Mouse (Mus musculus): ENCODE results near the gene Tnfsfm13. TPM values are rescaled to one million over a fixed set of nuclear protein-coding genes. Genes with fewer than 3 reads are reported as not detected.
A peak's percentile ranks its signal among the peaks of the same experiment; 100 is the strongest.
"Not testable (repeated sequence)": the region's sequence is repeated elsewhere in the genome, so short reads cannot be mapped to it uniquely, and the experiment has no call there.

Gene Tnfsfm13
- 2.3 and 3.7 TPM in 2 replicates for polyA plus RNA-seq (2014; fragmentation: Nextera tagmentation; extraction: Ambion mirVana)

- Histone ChIP-seq H3K27me3 (replicated peaks; ENCODE audit: control insufficient read depth, insufficient read depth, low read length) (no peaks in the 10 kb centered on the region), H3K4me3 (ENCODE audit: low read depth, low read length) (peak within 1 kb of the TSS; percentile 54), H3K36me3 (ENCODE audit: control insufficient read depth, insufficient read depth, low read length) (no peaks in the 10 kb centered on the region), H3K9ac (ENCODE audit: low read length) (peak within 1 kb of the TSS; percentile 59), H3K9me3 (ENCODE audit: control insufficient read depth, low read length) (0 out of 2 replicates have a peak, but pooled peaks cover 3% of the 10 kb centered on the region), H3K4me1 (replicated peaks; ENCODE audit: control insufficient read depth, insufficient read depth, low read length) (no peaks in the 10 kb centered on the region), H3K4me2 (ENCODE audit: low read length) (peak within 1 kb of the TSS; percentile 79), H3K27ac (ENCODE audit: low read depth) (peak within 1 kb of the TSS; percentile 57)
- under 1% methylated on average over 29 of the region's 41 CpGs for WGBS
- peak; percentile 78 for DNase-seq (ENCODE audit: low spot score)
- ATAC-seq (replicated peaks; ENCODE audit: low FRiP score, low TSS enrichment, low read depth) = peak; percentile 69
Measured at GRCm38 (mm10) chr11:69695361-69696181, at the start of gene Tnfsfm13, which contains the start of gene Tnfsf12. TSS of gene Tnfsfm13 (minus strand) at chr11:69696098. TSS of gene Tnfsf12 (minus strand) at chr11:69695849.

DNA sequence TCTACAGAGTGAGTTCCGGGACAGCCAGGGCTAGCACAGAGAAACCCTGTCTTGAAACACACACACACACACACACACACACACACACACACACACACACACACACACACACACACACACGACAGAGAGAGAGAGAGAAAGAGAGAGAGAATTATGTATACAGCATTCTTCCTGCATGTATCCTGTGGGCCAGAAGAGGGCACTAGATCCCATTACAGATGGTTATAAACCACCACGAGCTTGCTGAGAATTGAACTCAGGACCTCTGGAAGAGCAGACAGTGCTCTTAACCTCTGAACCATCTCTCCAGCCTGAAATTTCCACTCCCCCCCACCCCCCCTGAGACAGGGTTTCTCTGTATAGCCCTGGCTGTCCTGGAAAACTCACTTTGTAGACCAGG, 35.5 kb upstream of the Tnfsfm13 start:
- not testable (repeated sequence) for H3K27me3 ChIP-seq (replicated peaks; ENCODE audit: control insufficient read depth, insufficient read depth, low read length); H3K4me2 ChIP-seq (ENCODE audit: low read length); DNase-seq (ENCODE audit: low spot score); H3K9ac ChIP-seq (ENCODE audit: low read length); H3K9me3 ChIP-seq (ENCODE audit: control insufficient read depth, low read length); H3K4me1 ChIP-seq (replicated peaks; ENCODE audit: control insufficient read depth, insufficient read depth, low read length); H3K4me3 ChIP-seq (ENCODE audit: low read depth, low read length); ATAC-seq (replicated peaks; ENCODE audit: low FRiP score, low TSS enrichment, low read depth); H3K27ac ChIP-seq (ENCODE audit: low read depth)
- WGBS = 81% methylated on average over 2 of the region's 3 CpGs
- H3K36me3 ChIP-seq (ENCODE audit: control insufficient read depth, insufficient read depth, low read length) = peaks cover 34% of the 10 kb centered on the region

DNA sequence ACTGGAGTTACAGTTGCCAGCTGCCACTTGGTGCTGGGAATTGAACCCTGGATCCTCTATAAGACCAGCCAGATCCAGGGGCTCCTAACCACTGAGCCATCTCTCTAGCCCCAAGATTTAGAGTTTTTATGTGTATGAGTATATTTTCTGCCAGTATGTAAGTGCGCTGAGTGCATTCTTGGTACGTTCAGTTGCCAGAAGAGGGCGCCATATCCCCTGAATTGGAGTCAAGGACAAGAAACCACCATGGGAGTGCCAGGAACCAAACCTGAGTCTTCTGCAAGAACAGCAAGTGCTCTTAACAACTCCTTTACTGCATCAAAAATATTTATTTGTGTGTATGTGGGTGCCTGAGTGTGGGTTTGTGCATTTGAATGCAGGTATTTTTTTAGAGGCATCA, 33.2 kb upstream of the Tnfsfm13 start:
- WGBS = 22% methylated on average over 3 of the region's 3 CpGs
- H3K4me2 ChIP-seq (ENCODE audit: low read length) = no peak overlapping the region
- H3K9ac ChIP-seq (ENCODE audit: low read length) = no peak overlapping the region
- H3K4me1 ChIP-seq (replicated peaks; ENCODE audit: control insufficient read depth, insufficient read depth, low read length) = no peaks in the 10 kb centered on the region
- H3K36me3 ChIP-seq (ENCODE audit: control insufficient read depth, insufficient read depth, low read length) = peaks cover 10% of the 10 kb centered on the region
- no peak overlapping the region for H3K27ac ChIP-seq (ENCODE audit: low read depth)
- DNase-seq (ENCODE audit: low spot score) (peak; percentile 68), ATAC-seq (replicated peaks; ENCODE audit: low FRiP score, low TSS enrichment, low read depth) (no peak)
- no peak overlapping the region for H3K4me3 ChIP-seq (ENCODE audit: low read depth, low read length)
- H3K27me3 ChIP-seq (replicated peaks; ENCODE audit: control insufficient read depth, insufficient read depth, low read length) = no peaks in the 10 kb centered on the region
- H3K9me3 ChIP-seq (ENCODE audit: control insufficient read depth, low read length) = no peaks in the 10 kb centered on the region

DNA sequence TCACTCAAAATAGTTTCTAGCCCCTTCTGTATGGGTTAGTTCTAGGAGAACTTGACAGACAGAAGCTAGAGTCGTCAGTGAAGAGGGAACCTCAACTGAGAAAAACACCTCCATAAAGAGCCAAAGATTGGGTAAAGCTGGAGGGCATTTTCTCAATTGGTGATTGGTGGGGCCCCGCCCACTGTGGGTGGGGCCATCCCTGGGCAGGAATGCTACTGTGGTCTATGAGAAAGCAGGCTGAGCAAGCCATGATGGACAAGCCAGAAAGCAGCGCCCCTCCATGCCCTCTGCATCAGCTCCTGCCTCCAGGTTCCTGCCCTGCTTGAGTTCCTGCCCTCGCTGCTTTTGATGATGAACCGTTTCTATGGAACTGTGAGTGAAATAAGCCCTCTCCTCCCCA, 30.1 kb upstream of the Tnfsfm13 start:
- H3K4me3 ChIP-seq (ENCODE audit: low read depth, low read length) = no peak overlapping the region
- H3K9me3 ChIP-seq (ENCODE audit: control insufficient read depth, low read length) = no peaks in the 10 kb centered on the region
- no peak overlapping the region for H3K9ac ChIP-seq (ENCODE audit: low read length)
- H3K27ac ChIP-seq (ENCODE audit: low read depth) = no peak overlapping the region
- DNase-seq (ENCODE audit: low spot score) (no peak), ATAC-seq (replicated peaks; ENCODE audit: low FRiP score, low TSS enrichment, low read depth) (no peak)
- H3K4me1 ChIP-seq (replicated peaks; ENCODE audit: control insufficient read depth, insufficient read depth, low read length) = no peaks in the 10 kb centered on the region
- WGBS = 34% methylated on average over 5 of the region's 5 CpGs
- no peaks in the 10 kb centered on the region for H3K27me3 ChIP-seq (replicated peaks; ENCODE audit: control insufficient read depth, insufficient read depth, low read length)
- no peaks in the 10 kb centered on the region for H3K36me3 ChIP-seq (ENCODE audit: control insufficient read depth, insufficient read depth, low read length)
- no peak overlapping the region for H3K4me2 ChIP-seq (ENCODE audit: low read length)

DNA sequence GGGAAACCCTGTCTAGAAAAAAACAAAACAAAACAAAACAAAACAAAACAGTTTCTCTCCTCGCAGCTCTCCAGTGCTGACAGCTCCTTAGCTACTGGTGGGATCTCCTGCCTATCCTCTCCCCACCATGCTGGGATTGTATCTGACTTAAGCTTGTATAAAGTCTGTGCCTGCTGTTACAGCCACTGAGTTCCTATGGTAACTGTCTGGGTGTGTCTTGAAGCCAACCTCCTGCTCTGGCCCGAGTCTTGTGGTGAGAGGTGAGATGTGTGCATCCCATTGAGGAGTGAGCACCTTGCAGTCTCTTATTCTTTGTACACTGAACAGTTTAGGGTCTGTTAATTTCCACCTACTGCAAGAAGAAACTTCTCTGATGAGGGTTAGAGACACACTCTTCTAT, 27.2 kb upstream of the Tnfsfm13 start:
- H3K27me3 ChIP-seq (replicated peaks; ENCODE audit: control insufficient read depth, insufficient read depth, low read length) = no peaks in the 10 kb centered on the region
- no peaks in the 10 kb centered on the region for H3K4me1 ChIP-seq (replicated peaks; ENCODE audit: control insufficient read depth, insufficient read depth, low read length)
- H3K9me3 ChIP-seq (ENCODE audit: control insufficient read depth, low read length) = no peaks in the 10 kb centered on the region
- WGBS = 50% methylated on average over 2 of the region's 2 CpGs
- ATAC-seq (replicated peaks; ENCODE audit: low FRiP score, low TSS enrichment, low read depth) (no peak), DNase-seq (ENCODE audit: low spot score) (no peak)
- H3K27ac ChIP-seq (ENCODE audit: low read depth) = no peak overlapping the region
- H3K9ac ChIP-seq (ENCODE audit: low read length) = no peak overlapping the region
- H3K36me3 ChIP-seq (ENCODE audit: control insufficient read depth, insufficient read depth, low read length) = no peaks in the 10 kb centered on the region
- no peak overlapping the region for H3K4me2 ChIP-seq (ENCODE audit: low read length)
- no peak overlapping the region for H3K4me3 ChIP-seq (ENCODE audit: low read depth, low read length)

GRCm38 (mm10) chr11:69720852-69721251, 25.0 kb upstream of the Tnfsfm13 start:
- Histone ChIP-seq H3K4me1 (replicated peaks; ENCODE audit: control insufficient read depth, insufficient read depth, low read length) (peaks cover 3% of the 10 kb centered on the region), H3K36me3 (ENCODE audit: control insufficient read depth, insufficient read depth, low read length) (no peaks in the 10 kb centered on the region), H3K27me3 (replicated peaks; ENCODE audit: control insufficient read depth, insufficient read depth, low read length) (no peaks in the 10 kb centered on the region), H3K9me3 (ENCODE audit: control insufficient read depth, low read length) (no peaks in the 10 kb centered on the region), H3K9ac (ENCODE audit: low read length) (no peak overlapping the region), H3K27ac (ENCODE audit: low read depth) (no peak overlapping the region), H3K4me2 (ENCODE audit: low read length) (no peak overlapping the region), H3K4me3 (ENCODE audit: low read depth, low read length) (no peak overlapping the region)
- no peak for ATAC-seq (replicated peaks; ENCODE audit: low FRiP score, low TSS enrichment, low read depth)
- WGBS = 60% methylated on average over 6 of the region's 6 CpGs
- no peak for DNase-seq (ENCODE audit: low spot score)

GRCm38 (mm10) chr11:69719423-69719822, 23.5 kb upstream of the Tnfsfm13 start:
- ATAC-seq (replicated peaks; ENCODE audit: low FRiP score, low TSS enrichment, low read depth) (no peak), DNase-seq (ENCODE audit: low spot score) (no peak)
- H3K4me2 ChIP-seq (ENCODE audit: low read length) = no peak overlapping the region
- no peaks in the 10 kb centered on the region for H3K36me3 ChIP-seq (ENCODE audit: control insufficient read depth, insufficient read depth, low read length)
- H3K27me3 ChIP-seq (replicated peaks; ENCODE audit: control insufficient read depth, insufficient read depth, low read length) = no peaks in the 10 kb centered on the region
- WGBS = 69% methylated on average over 6 of the region's 6 CpGs
- no peak overlapping the region for H3K4me3 ChIP-seq (ENCODE audit: low read depth, low read length)
- peaks cover 6% of the 10 kb centered on the region for H3K4me1 ChIP-seq (replicated peaks; ENCODE audit: control insufficient read depth, insufficient read depth, low read length)
- H3K9me3 ChIP-seq (ENCODE audit: control insufficient read depth, low read length) = no peaks in the 10 kb centered on the region
- H3K27ac ChIP-seq (ENCODE audit: low read depth) = no peak overlapping the region
- H3K9ac ChIP-seq (ENCODE audit: low read length) = no peak overlapping the region

DNA sequence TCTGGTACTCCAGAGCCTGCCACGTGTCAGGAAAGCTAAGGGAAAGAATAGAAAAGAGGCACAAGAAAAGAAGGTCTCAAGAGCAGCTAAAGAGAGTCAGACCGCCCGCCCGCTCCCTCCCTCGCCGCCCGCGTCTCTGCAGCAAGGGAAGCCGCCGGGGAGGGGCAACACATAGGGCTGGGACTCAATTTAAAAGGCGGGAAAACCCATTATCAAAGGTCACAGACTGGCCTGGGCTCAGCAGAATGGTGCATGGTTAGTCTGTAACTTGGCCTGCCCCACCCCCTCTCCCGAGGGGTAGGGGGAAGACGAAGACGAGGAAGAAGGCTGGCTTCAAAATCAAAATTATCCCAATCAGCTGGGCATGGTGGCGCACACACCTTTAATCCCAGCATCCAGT, 22.8 kb upstream of the Tnfsfm13 start:
- H3K4me2 ChIP-seq (ENCODE audit: low read length) = no peak overlapping the region
- DNase-seq (ENCODE audit: low spot score) (no peak), ATAC-seq (replicated peaks; ENCODE audit: low FRiP score, low TSS enrichment, low read depth) (no peak)

DNA sequence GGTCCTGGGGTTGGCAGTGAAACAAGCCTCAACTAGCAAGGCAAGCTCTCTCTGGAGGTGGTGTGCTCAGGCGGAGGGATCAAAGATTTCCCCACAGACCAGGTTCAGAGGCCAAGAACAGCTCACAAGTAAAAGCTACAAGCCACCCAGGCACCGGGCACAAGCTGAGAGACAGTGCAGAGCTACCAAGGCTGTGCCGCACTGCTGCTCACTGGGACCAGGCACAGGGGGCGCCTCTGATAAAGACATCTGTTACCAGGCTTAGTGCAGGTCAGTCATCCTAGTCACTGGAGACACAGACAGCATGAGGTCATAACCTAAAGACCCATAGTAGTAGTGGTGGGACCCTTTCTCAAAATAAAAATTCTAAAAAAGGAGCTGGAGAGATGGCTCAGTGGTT, 21.1 kb upstream of the Tnfsfm13 start:
- no peaks in the 10 kb centered on the region for H3K27me3 ChIP-seq (replicated peaks; ENCODE audit: control insufficient read depth, insufficient read depth, low read length)
- no peaks in the 10 kb centered on the region for H3K36me3 ChIP-seq (ENCODE audit: control insufficient read depth, insufficient read depth, low read length)
- no peak overlapping the region for H3K4me2 ChIP-seq (ENCODE audit: low read length)
- H3K4me1 ChIP-seq (replicated peaks; ENCODE audit: control insufficient read depth, insufficient read depth, low read length) = peaks cover 6% of the 10 kb centered on the region
- H3K4me3 ChIP-seq (ENCODE audit: low read depth, low read length) = no peak overlapping the region
- ATAC-seq (replicated peaks; ENCODE audit: low FRiP score, low TSS enrichment, low read depth) (no peak), DNase-seq (ENCODE audit: low spot score) (no peak)
- no peak overlapping the region for H3K27ac ChIP-seq (ENCODE audit: low read depth)
- no peaks in the 10 kb centered on the region for H3K9me3 ChIP-seq (ENCODE audit: control insufficient read depth, low read length)
- 64% methylated on average over 4 of the region's 4 CpGs for WGBS
- no peak overlapping the region for H3K9ac ChIP-seq (ENCODE audit: low read length)

More for the DNA sequence above, 22.8 kb upstream of the Tnfsfm13 start:
- no peak overlapping the region for H3K9ac ChIP-seq (ENCODE audit: low read length)
- no peak overlapping the region for H3K27ac ChIP-seq (ENCODE audit: low read depth)
- WGBS = 29% methylated on average over 15 of the region's 15 CpGs
- H3K9me3 ChIP-seq (ENCODE audit: control insufficient read depth, low read length) = no peaks in the 10 kb centered on the region
- peaks cover 6% of the 10 kb centered on the region for H3K4me1 ChIP-seq (replicated peaks; ENCODE audit: control insufficient read depth, insufficient read depth, low read length)
- no peaks in the 10 kb centered on the region for H3K36me3 ChIP-seq (ENCODE audit: control insufficient read depth, insufficient read depth, low read length)
- H3K27me3 ChIP-seq (replicated peaks; ENCODE audit: control insufficient read depth, insufficient read depth, low read length) = no peaks in the 10 kb centered on the region
- H3K4me3 ChIP-seq (ENCODE audit: low read depth, low read length) = no peak overlapping the region

Measured in intestine, embryonic 14.5 days (tissue).